Mouse (Mus musculus) G1E (cell line): Measurements from ENCODE around the gene Clic4. TPM values are rescaled to one million over a fixed set of nuclear protein-coding genes. Genes with fewer than 3 reads are reported as not detected.

Source experiments
- ATAC-seq: 2 replicates; pipeline ENCODE4 v1.8.0; 2016; ENCODE audit warnings: mild to moderate bottlenecking; ENCODE audit not compliant: insufficient number of reproducible peaks, poor library complexity, low FRiP score, severe bottlenecking; ENCODE audit errors: extremely low read depth
- DNase-seq: peaks from one replicate; pipeline ENCODE4 v3.0.0; 2012; ENCODE audit warnings: low spot score
- H3K27me3 ChIP-seq: 2 replicates; pipeline ENCODE4 v1.6.1; 2012; ENCODE audit warnings: mild to moderate bottlenecking, low read length, inconsistent platforms; ENCODE audit not compliant: insufficient read depth
- H3K36me3 ChIP-seq: replicated peaks from 2 replicates; pipeline ENCODE3; 2012; ENCODE audit warnings: mild to moderate bottlenecking, inconsistent platforms
- H3K4me1 ChIP-seq: 2 replicates; pipeline ENCODE4 v1.6.1; 2012; ENCODE audit warnings: low read depth, low read length, inconsistent platforms, mixed read lengths; ENCODE audit not compliant: insufficient read depth
- H3K4me3 ChIP-seq: 2 replicates; pipeline ENCODE4 v1.5.1; 2012; ENCODE audit warnings: low read depth, mild to moderate bottlenecking, inconsistent platforms, low read length, moderate library complexity, mixed read lengths
- H3K9me3 ChIP-seq: replicated peaks from 2 replicates; pipeline ENCODE4 v1.6.1; 2012; ENCODE audit warnings: inconsistent platforms
- CTCF ChIP-seq: IDR thresholded peaks from 2 replicates; pipeline ENCODE4 v1.5.1; 2012; ENCODE audit warnings: low read depth, low read length, inconsistent platforms, mixed read lengths
- GATA1 ChIP-seq: IDR thresholded peaks from 2 replicates; pipeline ENCODE4 v1.6.1; 2012; ENCODE audit warnings: borderline replicate concordance, low read length, inconsistent platforms, mixed read lengths
- GATA2 ChIP-seq: IDR thresholded peaks from 2 replicates; pipeline ENCODE4 v1.6.1; 2012; ENCODE audit warnings: low read depth, low read length, inconsistent platforms, borderline replicate concordance
- POLR2AphosphoS5 ChIP-seq: IDR thresholded peaks from 2 replicates; pipeline ENCODE4 v1.6.1; 2012; ENCODE audit warnings: low read depth, low read length, inconsistent platforms; ENCODE audit not compliant: insufficient replicate concordance
- TAL1 ChIP-seq: conservative IDR thresholded peaks from 2 replicates; pipeline ENCODE4 v1.6.1; 2012; ENCODE audit warnings: low read depth, low read length, inconsistent platforms, mixed read lengths
- polyA plus RNA-seq: library from polyadenylated mRNA; stranded (reverse); fragments of >175 nt; gene quantifications from 2 replicates; pipeline ENCODE4 v1.2.3, GENCODE M21; 2012
- total RNA-seq, 2 experiments: library from RNA; stranded (forward) in 1 of 2; stranded (reverse) in 1 of 2; fragments of 200-1000 nt in 1 of 2; fragments of >200 nt in 1 of 2; fragmentation: Nextera tagmentation in 1 of 2; gene quantifications; 2 replicates each; pipeline ENCODE4 v1.2.3; 2014 to 2017

The Clic4 gene
- total and polyA plus RNA-seq, 3 experiments = 38.1 to 176 (median 125) TPM

DNA sequence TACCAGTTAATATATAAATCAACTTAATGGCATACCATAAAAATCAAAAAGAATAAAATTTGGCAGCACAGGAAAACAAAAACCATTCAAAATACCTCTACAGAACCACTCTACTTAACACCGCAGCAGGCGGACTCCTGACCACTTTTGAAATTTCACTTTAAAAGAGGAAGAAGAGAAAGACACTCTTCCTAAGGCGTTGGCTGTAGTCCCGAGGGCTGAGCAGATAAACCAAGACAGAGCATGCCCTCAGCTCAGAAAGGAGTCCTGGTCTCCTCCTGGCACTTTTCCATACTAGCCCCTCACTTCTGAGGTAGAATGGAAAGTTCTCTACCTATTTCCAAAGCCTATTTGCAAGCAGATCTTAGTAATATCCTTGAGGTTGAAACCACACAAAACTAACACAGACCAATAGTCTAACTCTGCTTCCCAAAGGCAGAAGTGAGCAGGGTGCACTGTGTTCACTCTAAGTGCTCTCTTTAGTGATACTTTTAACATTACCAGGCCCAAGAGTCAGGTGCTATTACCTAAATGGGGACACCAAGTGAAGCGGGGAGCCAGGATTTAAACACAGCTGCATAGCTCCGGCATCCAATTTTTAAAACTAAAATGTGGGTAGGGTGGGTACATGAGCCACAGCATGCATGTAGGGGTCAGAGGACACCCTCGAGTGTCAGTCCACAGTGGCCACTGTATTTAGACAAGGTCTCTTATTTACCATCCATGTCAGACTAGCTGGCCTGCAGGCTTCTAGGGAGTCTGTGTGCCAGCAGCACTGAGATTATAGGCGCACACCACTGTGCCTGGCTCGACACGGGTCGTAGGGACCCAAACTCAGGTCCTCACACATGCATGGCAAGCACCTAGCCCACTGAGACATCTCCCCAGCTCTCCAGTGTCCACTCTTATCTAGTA, 15.8 kb downstream of the Clic4 start:
- ATAC-seq = no peak
- no peak for DNase-seq
- H3K4me1 ChIP-seq = peaks cover 67% of the 10 kb centered on the region
- no peaks in the 10 kb centered on the region for H3K9me3 ChIP-seq
- TF ChIP-seq GATA1 (no peak), GATA2 (no peak), POLR2AphosphoS5 (no peak), CTCF (no peak), TAL1 (no peak)
- H3K27me3 ChIP-seq = no peaks in the 10 kb centered on the region
- H3K4me3 ChIP-seq = peak overlapping the region; percentile 28; the same call in 1 of the 2 replicates
- peaks cover 66% of the 10 kb centered on the region for H3K36me3 ChIP-seq

DNA sequence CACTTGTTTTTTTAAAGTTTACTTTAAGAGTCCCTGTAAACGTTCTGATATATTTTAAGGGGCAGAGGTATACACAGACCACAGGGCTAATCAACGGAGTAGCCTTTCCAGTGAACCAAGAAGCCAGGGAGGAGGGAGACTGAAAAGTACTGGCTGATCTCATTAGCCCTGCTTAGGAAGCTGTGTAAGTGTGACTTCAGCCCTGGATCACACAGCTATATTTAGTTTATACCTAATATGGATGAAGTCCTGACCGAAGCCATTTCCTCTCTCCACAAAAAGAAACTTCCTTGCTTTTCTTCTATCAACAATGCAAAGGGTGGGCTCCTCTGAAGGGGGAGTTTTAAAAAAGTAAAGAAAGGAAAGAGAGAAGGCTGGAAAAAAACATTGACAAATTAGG, 17.8 kb downstream of the Clic4 start:
- no peak overlapping the region for H3K4me3 ChIP-seq
- TF ChIP-seq GATA2 (no peak), POLR2AphosphoS5 (no peak), GATA1 (no peak), TAL1 (no peak), CTCF (no peak)
- no peaks in the 10 kb centered on the region for H3K9me3 ChIP-seq
- ATAC-seq (no peak), DNase-seq (no peak)
- peaks cover 62% of the 10 kb centered on the region for H3K4me1 ChIP-seq
- H3K27me3 ChIP-seq = no peaks in the 10 kb centered on the region
- H3K36me3 ChIP-seq = peaks cover 68% of the 10 kb centered on the region

DNA sequence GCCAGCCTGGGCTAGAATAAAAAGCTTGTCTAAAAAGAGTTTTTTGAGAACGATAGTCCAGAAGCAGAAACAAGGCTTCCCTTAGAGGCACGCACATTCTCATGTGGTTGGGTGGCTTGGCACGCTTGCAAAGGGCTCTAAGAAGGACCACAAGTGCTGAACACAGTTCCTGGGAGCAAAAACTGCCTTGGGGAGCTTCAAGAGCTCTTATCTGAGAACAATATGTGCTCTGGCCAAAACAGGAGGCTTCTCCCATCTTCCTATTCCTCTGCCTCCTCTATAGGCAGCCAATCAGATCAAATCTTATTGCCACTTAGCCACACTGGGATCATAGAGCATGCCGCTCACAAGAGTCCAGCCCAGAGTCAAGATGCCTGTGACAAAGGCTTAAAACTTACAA, 18.3 kb downstream of the Clic4 start:
- peaks cover 69% of the 10 kb centered on the region for H3K36me3 ChIP-seq
- H3K9me3 ChIP-seq = peaks cover 4% of the 10 kb centered on the region
- no peaks in the 10 kb centered on the region for H3K27me3 ChIP-seq
- peaks cover 62% of the 10 kb centered on the region for H3K4me1 ChIP-seq
- TF ChIP-seq CTCF (no peak), POLR2AphosphoS5 (no peak), TAL1 (no peak), GATA2 (no peak), GATA1 (no peak)
- no peak overlapping the region for H3K4me3 ChIP-seq
- DNase-seq (no peak), ATAC-seq (no peak)

DNA sequence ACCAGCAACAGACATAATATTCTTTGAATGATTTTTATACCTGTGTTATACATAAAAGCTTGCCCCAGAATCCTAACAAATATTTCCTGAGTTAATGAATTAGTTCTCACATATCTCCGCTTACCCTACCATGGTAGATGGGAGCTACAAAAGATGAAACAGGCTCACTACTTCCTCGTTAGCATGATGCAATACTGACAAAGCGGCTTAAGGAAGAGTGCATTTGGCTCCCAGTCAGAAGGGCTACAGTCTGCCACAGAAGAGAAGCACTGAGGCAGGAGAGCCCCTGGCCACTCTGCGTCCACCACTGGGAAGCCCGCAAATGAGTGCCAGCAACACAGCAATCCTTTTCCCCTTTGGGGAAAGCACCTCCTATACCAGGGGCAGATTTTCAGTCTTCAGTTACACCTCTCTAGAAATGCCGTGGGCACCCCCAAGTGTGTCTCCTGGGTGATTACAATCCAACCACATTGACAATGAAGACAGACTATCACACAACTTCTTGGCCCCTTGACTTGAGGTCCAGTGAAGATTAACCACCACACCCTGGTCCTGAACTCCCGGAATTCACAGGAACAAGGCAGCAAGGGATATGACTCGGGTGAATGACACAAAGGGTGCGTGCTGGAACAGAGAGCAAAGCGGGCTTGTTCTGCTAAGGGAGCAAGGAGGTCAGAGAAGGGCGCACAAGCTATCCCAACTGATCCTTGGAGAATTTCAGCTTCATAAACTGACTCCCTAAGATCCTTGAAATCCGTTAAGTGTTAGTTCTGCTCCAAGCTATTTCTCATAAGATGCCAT, 19.2 kb downstream of the Clic4 start:
- Histone ChIP-seq H3K4me3 (no peak overlapping the region), H3K27me3 (no peaks in the 10 kb centered on the region), H3K9me3 (peaks cover 8% of the 10 kb centered on the region), H3K4me1 (peaks cover 64% of the 10 kb centered on the region), H3K36me3 (peaks cover 67% of the 10 kb centered on the region)
- no peak for TF ChIP-seq TAL1
- TF ChIP-seq GATA1 = no peak
- no peak for TF ChIP-seq POLR2AphosphoS5
- TF ChIP-seq GATA2 = no peak
- TF ChIP-seq CTCF = no peak
- no peak for DNase-seq
- ATAC-seq = no peak

DNA sequence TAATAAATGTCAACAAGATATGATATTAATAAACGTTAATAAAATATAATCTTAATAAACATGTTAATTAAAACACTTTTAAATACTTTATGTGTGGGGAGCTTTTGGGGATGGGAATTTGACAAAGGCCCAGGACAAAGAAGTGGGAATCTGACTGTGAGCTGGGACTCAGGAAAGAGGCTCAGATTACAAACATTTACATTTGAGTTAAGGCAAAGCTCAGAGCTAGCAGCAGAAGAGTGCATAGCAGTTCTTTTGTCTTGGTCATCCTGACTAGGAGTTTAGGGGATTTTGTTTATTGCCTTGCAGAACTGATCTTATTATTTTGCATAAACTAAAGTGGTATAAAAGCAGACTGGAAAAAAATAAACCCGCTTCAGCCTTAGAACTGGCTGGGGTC, 20.8 kb downstream of the Clic4 start:
- no peaks in the 10 kb centered on the region for H3K27me3 ChIP-seq
- no peak for TF ChIP-seq TAL1
- TF ChIP-seq GATA1 = no peak
- no peak for TF ChIP-seq CTCF
- TF ChIP-seq GATA2 = no peak
- no peak for TF ChIP-seq POLR2AphosphoS5
- H3K36me3 ChIP-seq = peaks cover 69% of the 10 kb centered on the region
- ATAC-seq (no peak), DNase-seq (no peak)
- H3K4me3 ChIP-seq = no peak overlapping the region
- peaks cover 67% of the 10 kb centered on the region for H3K4me1 ChIP-seq
- H3K9me3 ChIP-seq = peaks cover 8% of the 10 kb centered on the region

DNA sequence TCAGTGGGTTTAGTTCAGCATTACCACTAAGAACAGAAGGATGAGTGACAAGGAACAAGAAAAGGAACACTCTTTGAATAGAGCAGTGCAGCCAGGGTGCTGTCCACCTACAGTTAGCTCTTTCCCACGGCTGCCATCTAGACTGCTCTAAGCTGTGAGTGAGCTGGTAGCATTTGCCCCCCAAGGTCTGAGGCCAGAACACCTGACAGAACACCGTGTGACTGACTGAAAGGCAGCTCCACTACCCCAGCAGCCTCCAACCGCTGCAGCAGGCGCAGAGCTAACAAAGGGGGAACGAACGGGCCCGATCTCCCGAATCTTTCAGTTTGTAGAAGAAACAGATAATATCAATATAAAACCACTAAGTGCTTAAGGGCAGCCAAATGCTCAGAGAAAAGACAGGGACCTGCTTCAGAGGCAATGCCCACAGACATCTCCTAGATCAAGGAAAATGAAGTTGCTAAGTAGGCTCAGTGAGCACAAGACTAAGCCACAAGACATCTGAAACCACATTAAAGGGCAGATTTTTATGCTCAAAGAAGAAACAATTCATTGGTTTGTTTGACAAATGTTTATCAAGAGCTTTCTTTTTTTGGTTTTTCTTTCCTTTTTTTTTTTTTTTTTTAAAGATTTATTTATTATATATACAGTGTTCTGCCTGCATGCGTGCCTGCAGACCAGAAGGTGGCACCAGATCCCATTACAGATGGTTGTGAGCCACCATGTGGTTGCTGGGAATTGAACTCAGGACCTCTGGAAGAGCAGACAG, 24.2 kb downstream of the Clic4 start:
- Histone ChIP-seq H3K36me3 (peaks cover 67% of the 10 kb centered on the region), H3K4me3 (peak overlapping the region; percentile 24; the same call in 1 of the 2 replicates)

More for the DNA sequence above, 24.2 kb downstream of the Clic4 start:
- H3K4me1 ChIP-seq = peaks cover 74% of the 10 kb centered on the region
- no peak for TF ChIP-seq GATA2
- no peak for TF ChIP-seq GATA1
- TF ChIP-seq POLR2AphosphoS5 = no peak
- no peak for TF ChIP-seq TAL1
- no peak for TF ChIP-seq CTCF
- peaks cover 8% of the 10 kb centered on the region for H3K9me3 ChIP-seq
- no peak for DNase-seq
- ATAC-seq = no peak
- H3K27me3 ChIP-seq = no peaks in the 10 kb centered on the region
